Mouse (Mus musculus) cerebellum, adult 2 months (tissue): ENCODE measurements at regions not wholly inside any gene's neighbourhood (a gene's known extent, or its start where the extent isn't known, plus 50 kb on each side); places are given as distances from the start of the nearest gene placed in this dataset.

Experiments
- CTCF ChIP-seq: fragments of 200-500 bp; IDR thresholded peaks from 2 replicates; pipeline ENCODE4 v1.5.1; 2011; ENCODE audit warnings: low read depth, mild to moderate bottlenecking, control low read depth, low read length, moderate library complexity, borderline replicate concordance; ENCODE audit not compliant: insufficient read depth
- POLR2A ChIP-seq: fragments of 200-500 bp; IDR thresholded peaks from 2 replicates; pipeline ENCODE4 v1.6.1; 2011; ENCODE audit warnings: low read length, control low read depth, borderline replicate concordance; ENCODE audit not compliant: insufficient read depth

GRCm38 (mm10) chr14:120125315-120125714 lies 83.1 kb upstream of the Oxgr1 start:
- no peak for TF ChIP-seq CTCF
- no peak for TF ChIP-seq POLR2A
